Mouse (Mus musculus) adrenal gland, postnatal 10 days (tissue): ENCODE measurements around the gene Heph. TPM values are rescaled to one million over a fixed set of nuclear protein-coding genes. Genes with fewer than 3 reads are reported as not detected.
A peak's percentile ranks its signal among the peaks of the same experiment; 100 is the strongest.
"Not testable (repeated sequence)": the region's sequence is repeated elsewhere in the genome, so short reads cannot be mapped to it uniquely, and the experiment has no call there.

Experiments used
- DNase-seq: peaks from one replicate; pipeline ENCODE4 v3.0.0; 2021; ENCODE audit warnings: mixed read lengths
- long read RNA-seq, 2 experiments: library from polyadenylated mRNA; stranded (forward); transcript quantifications; one replicate each; pipeline ENCODE4 v2.0.0; 2021
- total RNA-seq, 2 experiments: library from RNA; stranded (reverse); gene quantifications; 2 replicates each; pipeline ENCODE4 v1.2.3; 2021

Heph gene
- 10 to 100 TPM; 14.9 to 15.8 TPM for total RNA-seq
- long read RNA-seq, experiment 1, full-length matches to known transcripts, result 1 of 10 reads
- long read RNA-seq, experiment 1, partial matches to known transcripts, result 6 of 10 reads
- long read RNA-seq, experiment 1, other reads (novel, unspliced or antisense), result 3 of 10 reads
- long read RNA-seq, experiment 2, full-length matches to known transcripts, result 5 of 7 reads
- long read RNA-seq, experiment 2, partial matches to known transcripts, result 1 of 7 reads
- long read RNA-seq, experiment 2, other reads (novel, unspliced or antisense), result 1 of 7 reads

GRCm38 (mm10) chrX:96455149-96455548 is at the start of gene Heph:
TSS of gene Heph (plus strand) at chrX:96455359.
- DNase-seq, result no peak

- DNase-seq, result not testable (repeated sequence)
Measured at GRCm38 (mm10) chrX:96415351-96415750, 39.8 kb upstream of the Heph start.

- DNase-seq, result no peak
Measured at GRCm38 (mm10) chrX:96416970-96417369, 38.2 kb upstream of the Heph start.

- no peak for DNase-seq
Measured at GRCm38 (mm10) chrX:96417733-96418132, 37.4 kb upstream of the Heph start.

GRCm38 (mm10) chrX:96419383-96419782 is 35.8 kb upstream of the Heph start:
- DNase-seq, result no peak

GRCm38 (mm10) chrX:96456201-96456963 is 1.2 kb downstream of the Heph start, which contains the start of gene Hsf3:
TSS of gene Hsf3 (minus strand) at chrX:96456294.
- DNase-seq, result peak; percentile 38

GRCm38 (mm10) chrX:96501580-96501979 is 46.4 kb downstream of the Heph start:
- peak; percentile 3 for DNase-seq

Other genes with a start within 250 kb of the Heph start
- gene Vsig4, start 161.9 kb upstream of the Heph start, total RNA-seq, result 1 to 10 TPM; 2.8 to 8.4 TPM
- gene Hsf3, start 935 bp downstream of the Heph start, total RNA-seq, result under 1 TPM; 0.30 to 0.33 TPM